7 mouse cellular contexts compared by ENCODE assay signal in the genomic region with DNA sequence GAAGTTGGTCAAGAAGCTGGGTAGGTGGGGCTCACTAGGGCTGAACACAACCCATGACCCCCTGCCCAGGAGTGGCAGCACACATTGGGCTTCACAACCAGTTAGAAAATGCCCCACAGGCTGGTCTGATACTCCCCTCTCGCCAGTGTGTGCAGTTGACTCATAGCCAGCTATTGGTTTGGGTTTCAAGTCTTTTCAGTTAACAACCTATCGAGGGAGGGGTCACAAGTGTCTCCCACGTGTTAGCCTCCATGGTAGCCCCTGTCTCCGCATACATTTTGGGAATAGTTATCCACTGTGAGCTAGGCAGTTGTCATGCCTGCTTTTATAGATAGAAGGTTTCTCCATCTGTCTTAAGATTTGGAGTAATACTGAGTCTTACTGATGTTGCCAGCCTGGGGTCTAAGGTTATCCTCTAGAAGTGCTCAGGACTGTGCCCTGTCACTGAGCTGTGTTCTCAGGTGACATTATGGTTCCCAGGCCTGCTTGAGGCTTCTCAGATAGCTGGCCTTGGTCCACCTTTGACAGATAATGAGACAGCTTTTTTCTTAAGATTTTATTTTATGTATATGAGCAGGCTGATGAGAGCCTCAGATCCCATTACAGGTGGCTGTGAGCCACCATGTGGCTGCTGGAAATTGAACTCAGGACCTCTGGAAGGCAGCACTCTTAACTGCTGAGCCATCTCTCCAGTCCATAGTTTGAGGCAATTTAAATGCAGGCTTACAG. TPM values are rescaled to one million over a fixed set of nuclear protein-coding genes. Genes with fewer than 3 reads are reported as not detected.
DNase-seq lines count a peak whose midpoint lies in the region; ATAC-seq lines count a peak whose summit lies in the region.

No protein-coding gene starts in this region.

- 0 out of 2 replicates have a peak, but pooled peaks cover 1% of the 10 kb centered on the region for H3K9me3 ChIP-seq in megakaryocyte, embryonic 14.5 days
- H3K9me3 ChIP-seq in embryonic facial prominence, embryonic 14.5 days (ENCODE audit: control insufficient read depth, low read length): no peaks in the 10 kb centered on the region
- H3K9me3 ChIP-seq in limb, embryonic 11.5 days (ENCODE audit: control insufficient read depth, low read length): no peaks in the 10 kb centered on the region
- H3K9me3 ChIP-seq in stomach, embryonic 15.5 days: no peaks in the 10 kb centered on the region

- peak overlapping the region; percentile 98 for H3K27ac ChIP-seq in embryonic facial prominence, embryonic 14.5 days (replicated peaks; ENCODE audit: low read depth, low read length)
- H3K27ac ChIP-seq in limb, embryonic 11.5 days (replicated peaks; ENCODE audit: low read depth, low read length): peak overlapping the region; percentile 95
- H3K27ac ChIP-seq in stomach, embryonic 15.5 days: peak overlapping the region; percentile 96

- peak overlapping the region; percentile 96 for H3K4me3 ChIP-seq in megakaryocyte, embryonic 14.5 days (replicated peaks)
- peak overlapping the region; percentile 85 for H3K4me3 ChIP-seq in embryonic facial prominence, embryonic 14.5 days (ENCODE audit: low read depth, low read length)
- peak overlapping the region; percentile 97 for H3K4me3 ChIP-seq in limb, embryonic 11.5 days (ENCODE audit: low read depth, low read length)
- H3K4me3 ChIP-seq in stomach, embryonic 15.5 days (replicated peaks): peak overlapping the region; percentile 82

- peaks cover 23% of the 10 kb centered on the region for H3K27me3 ChIP-seq in megakaryocyte, embryonic 14.5 days (replicated peaks)
- H3K27me3 ChIP-seq in embryonic facial prominence, embryonic 14.5 days (replicated peaks; ENCODE audit: control insufficient read depth, insufficient read depth, low read length): no peaks in the 10 kb centered on the region
- no peaks in the 10 kb centered on the region for H3K27me3 ChIP-seq in limb, embryonic 11.5 days (ENCODE audit: control insufficient read depth, insufficient read depth, low read length)
- H3K27me3 ChIP-seq in stomach, embryonic 15.5 days (replicated peaks): no peaks in the 10 kb centered on the region

- H3K4me2 ChIP-seq in embryonic facial prominence, embryonic 14.5 days (ENCODE audit: low read depth, low read length): peak overlapping the region; percentile 85
- H3K4me2 ChIP-seq in limb, embryonic 11.5 days (ENCODE audit: low read depth, severe bottlenecking): peak overlapping the region; percentile 75
- peak overlapping the region; percentile 75 for H3K4me2 ChIP-seq in stomach, embryonic 15.5 days

- WGBS in embryonic facial prominence, embryonic 14.5 days: 4% methylated on average over 4 of the region's 4 CpGs
- 6% methylated on average over 4 of the region's 4 CpGs for WGBS in limb, embryonic 11.5 days
- 4% methylated on average over 4 of the region's 4 CpGs for WGBS in stomach, embryonic 15.5 days

- DNase-seq in embryonic facial prominence, embryonic 14.5 days (ENCODE audit: low spot score): no peak
- DNase-seq in limb, embryonic 11.5 days (ENCODE audit: low spot score): peak; percentile 42
- DNase-seq in frontal cortex, adult 2 months (ENCODE audit: extremely low spot score in 1 of 2, low spot score in 1 of 2): no peak
- DNase-seq in right cerebral cortex, adult 2 months (ENCODE audit: low spot score in 2 of 2): no peak

- peaks cover 66% of the 10 kb centered on the region for H3K4me1 ChIP-seq in megakaryocyte, embryonic 14.5 days
- peaks cover 26% of the 10 kb centered on the region for H3K4me1 ChIP-seq in embryonic facial prominence, embryonic 14.5 days (ENCODE audit: control insufficient read depth, insufficient read depth, low read length)
- H3K4me1 ChIP-seq in limb, embryonic 11.5 days (ENCODE audit: control insufficient read depth, insufficient read depth, low read length): peaks cover 49% of the 10 kb centered on the region
- peaks cover 42% of the 10 kb centered on the region for H3K4me1 ChIP-seq in stomach, embryonic 15.5 days

- ATAC-seq in megakaryocyte, adult 5-6 weeks (ENCODE audit: poor library complexity, severe bottlenecking): no peak
- ATAC-seq in embryonic facial prominence, embryonic 14.5 days (ENCODE audit: low read depth): no peak
- no peak for ATAC-seq in limb, embryonic 11.5 days (ENCODE audit: insufficient number of reproducible peaks, low FRiP score, low TSS enrichment, low read depth)
- ATAC-seq in stomach, embryonic 15.5 days (ENCODE audit: insufficient read depth, low FRiP score, low read depth): no peak

- peak overlapping the region; percentile 98 for H3K9ac ChIP-seq in embryonic facial prominence, embryonic 14.5 days (ENCODE audit: low read depth, low read length)
- H3K9ac ChIP-seq in limb, embryonic 11.5 days (ENCODE audit: low read length): peak overlapping the region; percentile 99
- peak overlapping the region; percentile 94 for H3K9ac ChIP-seq in stomach, embryonic 15.5 days

- H3K36me3 ChIP-seq in megakaryocyte, embryonic 14.5 days (replicated peaks; ENCODE audit: low read length): peaks cover 57% of the 10 kb centered on the region
- peaks cover 64% of the 10 kb centered on the region for H3K36me3 ChIP-seq in embryonic facial prominence, embryonic 14.5 days (ENCODE audit: control insufficient read depth, insufficient read depth, low read length)
- peaks cover 15% of the 10 kb centered on the region for H3K36me3 ChIP-seq in limb, embryonic 11.5 days (ENCODE audit: control insufficient read depth, insufficient read depth, low read length)
- H3K36me3 ChIP-seq in stomach, embryonic 15.5 days: peaks cover 21% of the 10 kb centered on the region

RNA-seq across cellular contexts. Expression of a gene that starts 1.4 kb away (rescaled TPM):
- 4,291 and 7,093 TPM in 2 replicates for polyA plus RNA-seq in megakaryocyte, embryonic 14.5 days (2012; ENCODE audit: insufficient read depth, low replicate concordance)
- 1,429 and 1,585 TPM in 2 replicates for total RNA-seq in megakaryocyte, adult 5-6 weeks (2015)
- 468 and 491 TPM in 2 replicates for total RNA-seq in megakaryocyte, adult 5-6 weeks (2017)
- polyA plus RNA-seq in embryonic facial prominence, embryonic 14.5 days (2014; fragmentation: Nextera tagmentation; extraction: Ambion mirVana): 800 and 852 TPM in 2 replicates
- 616 TPM in 2 replicates for polyA plus RNA-seq in limb, embryonic 11.5 days (2014; fragmentation: Nextera tagmentation; extraction: Ambion mirVana)
- 490 and 616 TPM in 2 replicates for polyA plus RNA-seq in stomach, embryonic 15.5 days (2015; fragmentation: Nextera tagmentation; extraction: Ambion mirVana)
- 771 and 790 TPM in 2 replicates for polyA plus RNA-seq in frontal cortex, adult 2 months (2012; rRNA removed)

RNA-seq across cellular contexts. Expression of a gene that starts 16.3 kb away (rescaled TPM):
- 33.1 and 40.3 TPM in 2 replicates for polyA plus RNA-seq in megakaryocyte, embryonic 14.5 days (2012; ENCODE audit: insufficient read depth, low replicate concordance)
- 11.5 and 11.9 TPM in 2 replicates for total RNA-seq in megakaryocyte, adult 5-6 weeks (2015)
- 7.5 and 14.3 TPM in 2 replicates for total RNA-seq in megakaryocyte, adult 5-6 weeks (2017)
- 26.1 and 30.6 TPM in 2 replicates for polyA plus RNA-seq in embryonic facial prominence, embryonic 14.5 days (2014; fragmentation: Nextera tagmentation; extraction: Ambion mirVana)
- polyA plus RNA-seq in limb, embryonic 11.5 days (2014; fragmentation: Nextera tagmentation; extraction: Ambion mirVana): 27.3 and 29.4 TPM in 2 replicates
- polyA plus RNA-seq in stomach, embryonic 15.5 days (2015; fragmentation: Nextera tagmentation; extraction: Ambion mirVana): 26.9 and 29.9 TPM in 2 replicates
- 16.9 and 18.7 TPM in 2 replicates for polyA plus RNA-seq in frontal cortex, adult 2 months (2012; rRNA removed)

RNA-seq across cellular contexts. Expression of a gene that starts 20.9 kb away (rescaled TPM):
- polyA plus RNA-seq in megakaryocyte, embryonic 14.5 days (2012; ENCODE audit: insufficient read depth, low replicate concordance): 0.26 TPM in 1 of 2 replicates, not detected in the other
- total RNA-seq in megakaryocyte, adult 5-6 weeks (2015): not detected in 2 replicates
- not detected in 2 replicates for total RNA-seq in megakaryocyte, adult 5-6 weeks (2017)
- 11.3 and 12.0 TPM in 2 replicates for polyA plus RNA-seq in embryonic facial prominence, embryonic 14.5 days (2014; fragmentation: Nextera tagmentation; extraction: Ambion mirVana)
- 10.0 and 10.6 TPM in 2 replicates for polyA plus RNA-seq in limb, embryonic 11.5 days (2014; fragmentation: Nextera tagmentation; extraction: Ambion mirVana)
- polyA plus RNA-seq in stomach, embryonic 15.5 days (2015; fragmentation: Nextera tagmentation; extraction: Ambion mirVana): 11.5 and 12.0 TPM in 2 replicates
- polyA plus RNA-seq in frontal cortex, adult 2 months (2012; rRNA removed): 2.5 and 2.9 TPM in 2 replicates

RNA-seq across cellular contexts. Expression of a gene that starts 35.4 kb away (rescaled TPM):
- 2.7 TPM in 1 of 2 replicates, not detected in the other for polyA plus RNA-seq in megakaryocyte, embryonic 14.5 days (2012; ENCODE audit: insufficient read depth, low replicate concordance)
- total RNA-seq in megakaryocyte, adult 5-6 weeks (2015): not detected in 2 replicates
- total RNA-seq in megakaryocyte, adult 5-6 weeks (2017): not detected in 2 replicates
- polyA plus RNA-seq in embryonic facial prominence, embryonic 14.5 days (2014; fragmentation: Nextera tagmentation; extraction: Ambion mirVana): 3.9 and 6.0 TPM in 2 replicates
- polyA plus RNA-seq in limb, embryonic 11.5 days (2014; fragmentation: Nextera tagmentation; extraction: Ambion mirVana): 3.4 and 4.4 TPM in 2 replicates
- polyA plus RNA-seq in stomach, embryonic 15.5 days (2015; fragmentation: Nextera tagmentation; extraction: Ambion mirVana): 4.2 and 5.0 TPM in 2 replicates
- polyA plus RNA-seq in frontal cortex, adult 2 months (2012; rRNA removed): 0.19 TPM in 1 of 2 replicates, not detected in the other
